Mouse (Mus musculus) C2C12 (cell line): ENCODE measurements around the gene Sdf4. TPM values are rescaled to one million over a fixed set of nuclear protein-coding genes. Genes with fewer than 3 reads are reported as not detected.

Experiments
- H3K27me3 ChIP-seq: one replicate; pipeline ENCODE4 v1.6.1; 2011; ENCODE audit not compliant: control insufficient read depth, insufficient read depth, insufficient read length
- H3K36me3 ChIP-seq: one replicate; pipeline ENCODE4 v1.6.1; 2011; ENCODE audit not compliant: control insufficient read depth, insufficient read depth
- H3K4me3 ChIP-seq: one replicate; pipeline ENCODE4 v1.5.1; 2011; ENCODE audit warnings: mild to moderate bottlenecking, control low read depth; ENCODE audit not compliant: poor library complexity, insufficient read depth, severe bottlenecking
- H3K79me2 ChIP-seq: one replicate; pipeline ENCODE4 v1.6.1; 2011; ENCODE audit not compliant: control insufficient read depth, insufficient read depth
- H3K79me3 ChIP-seq: one replicate; pipeline ENCODE4 v1.6.1; 2011; ENCODE audit warnings: low read depth, control low read depth
- H3ac ChIP-seq: one replicate; pipeline ENCODE3; 2011; ENCODE audit warnings: low read depth; ENCODE audit not compliant: control insufficient read depth, insufficient read length
- CEBPB ChIP-seq: IDR thresholded peaks from one replicate; pipeline ENCODE4 v1.6.1; 2011; ENCODE audit warnings: low read depth, mild to moderate bottlenecking, control low read depth, moderate library complexity
- CTCF ChIP-seq: IDR thresholded peaks from one replicate; pipeline ENCODE4 v1.5.1; 2011; ENCODE audit not compliant: control insufficient read depth, insufficient read depth, insufficient read length
- FOSL1 ChIP-seq: IDR thresholded peaks from one replicate; pipeline ENCODE4 v1.8.0; 2011; ENCODE audit warnings: mild to moderate bottlenecking, low read length; ENCODE audit not compliant: poor library complexity, insufficient read depth, severe bottlenecking
- MAX ChIP-seq: IDR thresholded peaks from one replicate; pipeline ENCODE4 v1.6.1; 2011; ENCODE audit warnings: mild to moderate bottlenecking, control low read depth
- MYOD1 ChIP-seq: IDR thresholded peaks from one replicate; pipeline ENCODE4 v1.6.1; 2011; ENCODE audit warnings: low read depth; ENCODE audit not compliant: control insufficient read depth, insufficient read length
- MYOG ChIP-seq: IDR thresholded peaks from one replicate; pipeline ENCODE4 v1.6.1; 2011; ENCODE audit not compliant: control insufficient read depth, insufficient read length; ENCODE audit errors: extremely low read depth
- USF1 ChIP-seq: IDR thresholded peaks from one replicate; pipeline ENCODE4 v1.6.1; 2011; ENCODE audit warnings: low read depth, mild to moderate bottlenecking, control low read depth, moderate library complexity
- polyA plus RNA-seq: library from polyadenylated mRNA; unstranded; fragments of >200 nt; fragmentation: generic; extraction: Trizol; gene quantifications from one replicate; pipeline ENCODE4 v1.2.1, GENCODE M21; 2012; ENCODE audit warnings: missing spikeins

Sdf4 gene
- polyA plus RNA-seq, 1 experiment: 141 TPM

- Histone ChIP-seq H3K36me3 (peaks cover 63% of the 10 kb centered on the region), H3K79me3 (peaks cover 19% of the 10 kb centered on the region), H3K27me3 (no peaks in the 10 kb centered on the region), H3K4me3 (no peak overlapping the region), H3ac (no peak overlapping the region), H3K79me2 (peaks cover 36% of the 10 kb centered on the region)
- TF ChIP-seq CTCF: no peak
- no peak for TF ChIP-seq USF1
- no peak for TF ChIP-seq FOSL1
- TF ChIP-seq MYOG: no peak
- no peak for TF ChIP-seq MYOD1
- TF ChIP-seq CEBPB: no peak
- no peak for TF ChIP-seq MAX
Measured at GRCm38 (mm10) chr4:155955491-155955890, 37.2 kb upstream of the Sdf4 start.

GRCm38 (mm10) chr4:155959275-155959674, 33.4 kb upstream of the Sdf4 start:
- Histone ChIP-seq H3K36me3 (peaks cover 40% of the 10 kb centered on the region), H3K79me2 (peaks cover under 1% of the 10 kb centered on the region), H3K27me3 (no peaks in the 10 kb centered on the region), H3ac (no peak overlapping the region), H3K4me3 (no peak overlapping the region), H3K79me3 (no peaks in the 10 kb centered on the region)
- TF ChIP-seq CTCF (peak; percentile 1), CEBPB (no peak), USF1 (no peak), MAX (no peak), MYOD1 (no peak), MYOG (no peak), FOSL1 (no peak)

DNA sequence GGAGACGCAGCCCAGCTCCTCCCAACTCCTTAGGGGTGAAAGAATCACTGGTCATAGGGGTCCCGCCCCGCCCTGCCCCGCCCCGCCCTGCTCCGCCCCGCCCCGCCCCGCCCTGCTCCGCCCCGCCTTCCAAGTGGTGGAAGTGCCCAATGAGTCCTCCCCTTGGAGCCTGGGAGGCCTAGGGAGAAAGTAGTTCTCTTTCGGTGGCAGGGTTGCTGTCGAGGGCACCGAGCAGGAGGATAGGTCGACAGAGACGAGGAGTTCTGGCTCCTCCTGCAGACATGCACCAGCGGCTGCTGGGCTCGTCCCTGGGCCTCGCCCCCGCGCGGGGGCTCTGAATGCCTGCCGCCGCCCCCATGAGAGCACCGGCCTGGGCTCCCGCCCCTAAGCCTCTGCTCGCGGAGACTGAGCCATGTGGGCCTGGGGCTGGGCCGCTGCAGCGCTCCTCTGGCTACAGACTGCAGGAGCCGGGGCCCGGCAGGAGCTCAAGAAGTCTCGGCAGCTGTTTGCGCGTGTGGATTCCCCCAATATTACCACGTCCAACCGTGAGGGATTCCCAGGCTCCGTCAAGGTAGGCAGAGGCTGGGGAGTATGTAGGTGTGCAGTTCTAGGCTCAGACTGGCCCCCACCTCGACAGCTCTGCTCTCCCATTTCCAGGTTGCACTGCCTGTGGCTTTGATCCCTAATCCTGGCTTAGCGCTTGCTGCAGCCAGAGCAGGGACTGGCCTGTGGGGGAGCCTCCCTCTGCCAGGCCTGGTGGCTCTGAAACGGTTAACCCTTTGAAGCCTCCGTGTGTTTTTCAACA, 30.3 kb upstream of the Sdf4 start, which contains the start of gene C1qtnf12:
TSS of gene C1qtnf12 (plus strand) at position 152 of the 805 bp plus-strand sequence.
- H3K36me3 ChIP-seq: peaks cover 27% of the 10 kb centered on the region
- no peaks in the 10 kb centered on the region for H3K27me3 ChIP-seq
- H3K4me3 ChIP-seq: no peak within 1 kb of the TSS
- H3ac ChIP-seq: no peak within 1 kb of the TSS
- H3K79me2 ChIP-seq: no peaks in the 10 kb centered on the region
- H3K79me3 ChIP-seq: no peaks in the 10 kb centered on the region
- no peak for TF ChIP-seq FOSL1
- TF ChIP-seq CTCF: no peak
- no peak for TF ChIP-seq MYOD1
- no peak for TF ChIP-seq MAX
- no peak for TF ChIP-seq CEBPB
- no peak for TF ChIP-seq USF1
- no peak for TF ChIP-seq MYOG

GRCm38 (mm10) chr4:155963106-155963505, 29.6 kb upstream of the Sdf4 start:
- Histone ChIP-seq H3ac (no peak overlapping the region), H3K27me3 (no peaks in the 10 kb centered on the region), H3K79me2 (no peaks in the 10 kb centered on the region), H3K4me3 (no peak overlapping the region), H3K79me3 (no peaks in the 10 kb centered on the region), H3K36me3 (peaks cover 20% of the 10 kb centered on the region)
- TF ChIP-seq MYOG: no peak
- TF ChIP-seq CEBPB: no peak
- no peak for TF ChIP-seq MAX
- TF ChIP-seq FOSL1: no peak
- no peak for TF ChIP-seq CTCF
- TF ChIP-seq MYOD1: no peak
- no peak for TF ChIP-seq USF1

- Histone ChIP-seq H3K79me2 (no peaks in the 10 kb centered on the region), H3ac (no peak overlapping the region), H3K36me3 (peaks cover 15% of the 10 kb centered on the region), H3K4me3 (no peak overlapping the region), H3K79me3 (no peaks in the 10 kb centered on the region), H3K27me3 (no peaks in the 10 kb centered on the region)
- no peak for TF ChIP-seq MAX
- TF ChIP-seq FOSL1: no peak
- TF ChIP-seq MYOD1: no peak
- no peak for TF ChIP-seq MYOG
- TF ChIP-seq CTCF: no peak
- no peak for TF ChIP-seq CEBPB
- TF ChIP-seq USF1: no peak
Measured at GRCm38 (mm10) chr4:155964396-155964795, 28.3 kb upstream of the Sdf4 start.
